Mouse (Mus musculus) C2C12 (cell line): ENCODE results near the gene Cog6.

Experiments
- CEBPB ChIP-seq: IDR thresholded peaks from one replicate; pipeline ENCODE4 v1.6.1; 2011; ENCODE audit warnings: low read depth, mild to moderate bottlenecking, control low read depth, moderate library complexity
- CTCF ChIP-seq: IDR thresholded peaks from one replicate; pipeline ENCODE4 v1.5.1; 2011; ENCODE audit not compliant: control insufficient read depth, insufficient read depth, insufficient read length
- MAX ChIP-seq: IDR thresholded peaks from one replicate; pipeline ENCODE4 v1.6.1; 2011; ENCODE audit warnings: mild to moderate bottlenecking, control low read depth
- MYOD1 ChIP-seq: IDR thresholded peaks from one replicate; pipeline ENCODE4 v1.6.1; 2011; ENCODE audit warnings: low read depth; ENCODE audit not compliant: control insufficient read depth, insufficient read length
- MYOG ChIP-seq: IDR thresholded peaks from one replicate; pipeline ENCODE4 v1.6.1; 2011; ENCODE audit not compliant: control insufficient read depth, insufficient read length; ENCODE audit errors: extremely low read depth
- USF1 ChIP-seq: IDR thresholded peaks from one replicate; pipeline ENCODE4 v1.6.1; 2011; ENCODE audit warnings: low read depth, mild to moderate bottlenecking, control low read depth, moderate library complexity

DNA sequence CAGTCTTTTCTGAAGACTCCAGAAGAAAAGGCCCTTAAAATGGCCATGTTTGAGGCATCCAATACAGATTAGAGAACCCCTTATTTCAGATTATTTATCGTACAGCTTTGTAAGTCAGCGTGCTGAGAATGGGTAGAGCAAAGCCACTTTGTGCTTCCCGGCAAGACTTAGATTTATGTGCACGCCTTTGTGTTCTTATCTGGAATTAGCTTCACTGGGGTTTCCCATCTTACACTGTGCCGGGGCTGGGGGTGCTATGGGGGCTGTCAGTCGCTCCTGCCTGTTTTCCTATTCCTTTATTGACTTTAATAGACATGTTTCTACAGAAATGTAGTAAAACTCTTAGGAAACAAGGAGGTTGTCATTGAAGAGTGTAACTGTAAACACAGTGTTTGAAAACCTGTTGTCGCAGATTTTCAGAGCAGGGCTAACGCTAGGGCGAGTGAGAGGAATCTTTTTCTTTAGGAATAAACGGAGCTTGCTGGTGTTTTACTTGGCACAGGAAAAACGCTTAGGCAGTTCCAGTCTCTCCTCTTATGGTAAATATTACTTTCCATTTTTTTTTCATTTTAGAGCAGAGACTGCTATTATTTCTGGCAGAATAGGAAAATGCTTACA is 27.8 kb upstream of the Cog6 start:
- TF ChIP-seq CTCF (no peak), MYOG (no peak), MYOD1 (no peak), USF1 (no peak), MAX (no peak), CEBPB (no peak)
